Mouse (Mus musculus) hematopoietic stem cell, adult 5-6 weeks (primary cell): Measurements from ENCODE around the gene Galp. TPM values are rescaled to one million over a fixed set of nuclear protein-coding genes. Genes with fewer than 3 reads are reported as not detected.
A peak's percentile ranks its signal among the peaks of the same experiment; 100 is the strongest.
"Not testable (repeated sequence)": the region's sequence is repeated elsewhere in the genome, so short reads cannot be mapped to it uniquely, and the experiment has no call there.

Experiments used
- ATAC-seq, 2 experiments: fragments of 125-278 bp in 1 of 2; replicated peaks in 1 of 2; 2 replicates each; pipeline ENCODE4 v1.8.0; 2016 to 2017; ENCODE audit warnings: inconsistent platforms in 2 of 2, mild to moderate bottlenecking in 2 of 2, moderate number of reproducible peaks in 2 of 2, low read depth in 1 of 2, moderate TSS enrichment in 1 of 2; ENCODE audit not compliant: low FRiP score in 2 of 2, poor library complexity in 2 of 2, severe bottlenecking in 2 of 2, insufficient read depth in 1 of 2, low TSS enrichment in 1 of 2
- total RNA-seq: library from RNA; stranded (forward); fragments of 172-1452, 232-1000 nt; gene quantifications from 2 replicates; pipeline ENCODE4 v1.2.3, GENCODE M21; 2017

Galp gene
- total RNA-seq, 1 experiment from 2014 or later: not detected

DNA sequence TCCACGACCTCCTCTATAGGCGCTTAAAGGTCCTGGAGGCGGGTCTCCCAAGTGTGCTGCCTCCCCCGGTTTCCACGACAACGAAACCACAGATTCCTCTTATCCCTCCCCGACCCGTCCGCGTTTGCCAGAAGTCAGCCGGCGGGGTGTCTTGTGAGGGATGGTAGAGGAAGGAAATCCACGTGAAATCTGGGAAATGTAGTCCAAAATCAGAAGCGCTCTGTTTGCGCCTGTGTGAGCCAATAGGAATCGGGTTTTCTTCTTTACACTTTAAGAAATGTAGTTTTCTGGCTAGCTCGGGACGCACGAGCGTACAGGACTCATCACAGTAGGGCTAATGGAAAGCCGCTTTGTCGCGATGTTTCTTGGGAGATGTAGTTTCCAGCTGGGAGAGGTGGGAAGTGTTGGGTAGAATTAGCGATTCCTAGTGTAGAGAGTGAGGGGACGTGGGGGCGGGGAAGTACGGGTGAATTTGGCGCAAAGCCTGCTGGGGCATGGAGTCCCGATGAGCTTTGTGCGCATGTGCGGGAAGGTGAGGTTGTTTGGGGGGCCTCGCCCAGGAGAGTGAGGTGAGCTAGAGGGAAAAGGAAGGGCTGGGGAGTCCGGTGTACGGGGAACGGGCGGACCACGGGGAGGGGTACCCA lies 24.8 kb upstream of the Galp start, which contains the start of gene Zfp444:
Gene Zfp444 (plus strand): TSS at position 221 of the 644 bp plus-strand sequence.
- peak; percentile 87 to 88 for ATAC-seq

DNA sequence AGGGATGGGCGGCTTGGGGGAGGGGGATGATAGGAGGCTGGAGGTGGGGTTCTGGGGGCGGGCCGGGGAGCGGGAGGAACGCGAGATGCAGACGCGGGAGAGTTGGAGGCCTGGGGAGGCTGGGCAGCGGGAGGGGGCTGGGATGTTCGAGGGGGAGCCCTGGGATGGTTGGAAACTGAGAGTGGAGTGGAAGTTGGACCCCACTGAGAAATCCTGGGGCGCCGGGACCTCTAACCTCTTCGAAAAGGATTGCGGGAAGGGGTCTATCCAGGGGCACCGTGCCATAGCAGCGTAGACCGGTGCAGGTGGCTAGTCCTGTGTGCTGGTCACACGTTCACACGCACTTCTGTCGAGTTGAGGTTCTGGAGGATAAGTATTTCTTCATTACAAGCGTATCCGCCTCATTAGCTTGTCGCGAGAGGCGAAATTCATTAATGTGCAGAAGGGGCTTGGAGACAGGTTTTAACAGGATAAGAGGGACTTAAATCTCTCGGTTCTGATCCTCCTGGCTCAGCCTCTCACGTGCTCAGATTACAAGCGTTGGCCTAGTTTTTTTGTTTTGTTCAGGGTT lies 24.1 kb upstream of the Galp start:
- no peak for ATAC-seq

DNA sequence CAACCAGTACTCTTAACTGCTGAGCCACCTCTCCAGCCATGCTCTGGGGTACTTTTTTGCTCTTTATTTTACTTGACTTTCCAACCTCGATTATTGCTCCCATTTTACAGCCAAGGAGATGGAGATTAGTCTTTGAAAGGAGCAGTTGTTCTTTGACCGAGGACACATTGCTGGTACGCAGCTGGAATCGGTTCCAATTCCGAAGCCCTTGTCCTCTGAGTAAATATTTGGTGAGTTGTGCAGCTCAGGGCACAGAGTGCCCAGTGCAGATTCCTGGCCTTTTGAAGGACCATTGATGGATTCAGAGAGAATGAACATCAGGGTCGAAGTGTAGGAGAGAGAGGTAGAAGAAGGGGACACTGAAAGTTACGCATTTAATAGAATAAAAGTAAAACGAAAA lies 23.0 kb upstream of the Galp start:
- no peak for ATAC-seq

DNA sequence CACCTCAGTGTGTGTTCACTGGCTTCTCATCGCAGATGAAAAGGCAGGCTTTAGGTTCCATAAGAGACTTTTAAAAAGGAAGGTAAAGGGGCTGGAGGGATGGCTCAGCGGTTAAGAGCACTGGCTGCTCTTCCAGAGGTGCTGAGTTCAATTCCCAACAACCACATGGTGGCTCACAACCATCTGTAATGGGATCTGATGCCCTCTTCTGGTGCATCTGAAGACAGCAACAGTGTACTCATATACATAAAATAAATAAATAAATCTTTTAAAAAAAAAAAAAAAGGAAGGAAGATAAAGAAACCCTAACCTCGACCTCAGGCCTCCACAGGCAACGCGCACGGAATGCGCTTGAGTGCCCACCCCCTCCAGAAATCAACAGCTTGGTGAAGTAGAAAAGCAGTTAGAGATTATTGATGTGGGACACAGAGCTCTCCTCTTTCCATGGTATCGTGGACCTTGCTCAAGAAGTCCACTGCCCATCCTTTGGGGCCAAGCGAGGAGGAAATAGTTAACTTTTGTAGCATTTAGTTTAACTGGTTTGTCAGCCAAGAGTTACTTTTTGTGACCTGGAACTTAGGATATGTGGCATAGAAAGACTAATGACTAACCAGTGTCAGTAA lies 22.4 kb upstream of the Galp start:
- ATAC-seq: not testable (repeated sequence)

DNA sequence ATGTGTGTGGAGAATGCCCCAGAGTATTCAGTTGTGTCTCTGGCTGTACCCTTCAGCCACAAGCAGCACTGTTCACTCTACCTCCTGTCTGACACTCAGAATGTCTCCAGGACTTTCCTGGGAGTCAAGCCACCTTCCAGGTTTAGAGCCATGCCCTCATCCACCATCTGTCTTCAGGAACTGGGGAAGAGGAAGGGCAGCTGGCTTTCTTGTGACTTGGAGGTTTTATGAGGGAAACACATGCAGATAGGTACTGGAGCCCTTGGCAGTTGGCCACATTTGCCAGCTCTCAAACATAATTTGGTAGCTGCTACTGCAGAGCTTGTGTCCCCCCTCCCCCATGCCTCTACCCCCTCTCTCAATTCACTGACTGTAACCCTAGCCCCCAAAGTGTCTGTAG lies 17.9 kb upstream of the Galp start:
- ATAC-seq: no peak

DNA sequence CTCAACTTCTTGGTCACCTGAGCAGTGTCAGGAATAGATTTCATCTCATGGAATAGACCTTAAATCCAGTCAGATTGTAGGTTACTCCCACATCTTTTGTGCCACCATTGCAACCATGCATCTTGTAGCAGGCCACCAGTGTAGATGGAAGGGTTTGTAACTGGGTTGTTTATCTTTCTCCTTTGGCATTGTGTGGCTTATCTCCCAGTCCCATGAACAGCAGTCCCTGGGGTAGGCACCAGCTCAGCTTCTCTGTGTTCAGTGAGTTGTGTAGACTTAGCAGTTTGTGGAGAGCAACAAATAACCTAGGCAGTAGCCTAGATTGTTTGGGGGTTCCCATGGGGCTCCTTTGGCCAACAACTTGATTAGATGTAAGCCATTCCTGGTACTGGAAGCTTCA lies 14.0 kb upstream of the Galp start:
- no peak for ATAC-seq

DNA sequence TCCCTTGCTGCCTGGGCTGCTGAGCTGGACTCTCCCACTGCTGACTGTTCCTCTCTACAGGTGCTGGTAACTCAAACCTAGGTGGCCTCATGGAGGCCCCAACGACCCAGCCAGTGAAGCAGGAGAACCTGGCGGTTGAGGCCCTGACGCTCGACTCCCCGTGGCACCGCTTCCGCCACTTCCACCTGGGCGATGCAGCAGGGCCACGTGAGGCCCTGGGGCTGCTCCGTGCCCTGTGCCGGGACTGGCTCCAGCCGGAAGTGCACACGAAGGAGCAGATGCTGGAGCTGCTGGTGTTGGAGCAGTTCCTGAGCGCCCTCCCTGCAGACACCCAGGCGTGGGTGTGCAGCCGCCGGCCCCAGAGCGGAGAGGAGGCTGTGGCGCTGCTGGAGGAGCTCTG lies 13.1 kb upstream of the Galp start:
- ATAC-seq: no peak

DNA sequence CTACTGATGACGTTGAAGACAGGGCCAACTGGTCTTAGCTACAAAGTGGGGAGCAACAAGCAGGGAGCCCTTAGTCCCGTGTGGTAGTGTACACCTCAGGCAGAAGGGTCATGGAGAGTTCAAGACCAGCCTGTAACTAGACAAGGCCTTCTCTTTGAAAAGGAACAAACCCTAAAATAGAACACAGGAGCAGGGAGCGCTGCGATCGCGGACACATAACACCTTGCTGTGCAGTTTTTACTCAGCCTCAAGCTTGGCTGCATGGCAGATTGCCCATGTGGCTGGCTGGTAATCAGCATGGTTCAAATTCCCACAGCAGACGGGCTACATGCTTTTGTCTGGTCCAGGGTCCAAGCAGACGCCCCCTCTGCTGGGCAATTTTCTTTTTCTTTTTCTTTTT lies 12.4 kb upstream of the Galp start:
- no peak for ATAC-seq

DNA sequence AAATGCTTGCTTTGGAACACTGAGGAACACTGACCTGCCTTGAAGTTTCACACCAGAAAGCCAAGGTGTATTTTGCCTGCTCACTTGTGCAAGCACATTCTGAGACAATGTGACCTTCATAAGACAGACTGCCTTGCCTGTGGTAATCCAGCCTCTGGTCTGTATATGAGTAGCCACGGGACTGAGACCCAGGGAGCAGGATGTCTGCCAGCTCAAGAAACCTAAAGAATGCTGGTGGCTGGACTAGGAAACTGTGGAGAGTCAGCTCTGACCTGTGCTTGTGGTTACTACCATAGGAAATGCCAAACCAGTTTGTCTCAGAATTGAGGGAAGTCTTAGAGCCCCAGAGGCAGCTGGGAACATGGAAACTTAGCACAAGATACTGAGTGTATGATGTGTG lies 11.5 kb upstream of the Galp start:
- no peak for ATAC-seq

DNA sequence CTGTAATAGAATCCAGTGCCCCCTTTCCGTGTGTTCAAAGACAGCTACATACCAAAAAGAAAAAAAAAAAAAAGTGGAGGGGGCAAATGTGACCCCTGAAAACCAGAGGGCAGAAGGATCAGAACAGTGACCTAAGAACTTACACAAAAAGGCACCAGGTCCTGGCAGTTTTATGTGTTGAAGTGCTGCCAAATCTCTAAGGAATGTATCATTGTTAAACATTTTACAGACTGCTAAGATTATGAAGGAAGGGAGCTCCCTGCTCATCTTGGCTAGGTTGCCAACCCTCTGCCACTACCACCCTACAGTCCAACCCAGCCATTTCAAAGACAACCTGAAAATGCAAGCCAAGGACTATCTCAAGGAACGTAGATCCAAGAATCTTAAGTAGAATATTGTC lies 10.7 kb upstream of the Galp start:
- ATAC-seq: no peak

DNA sequence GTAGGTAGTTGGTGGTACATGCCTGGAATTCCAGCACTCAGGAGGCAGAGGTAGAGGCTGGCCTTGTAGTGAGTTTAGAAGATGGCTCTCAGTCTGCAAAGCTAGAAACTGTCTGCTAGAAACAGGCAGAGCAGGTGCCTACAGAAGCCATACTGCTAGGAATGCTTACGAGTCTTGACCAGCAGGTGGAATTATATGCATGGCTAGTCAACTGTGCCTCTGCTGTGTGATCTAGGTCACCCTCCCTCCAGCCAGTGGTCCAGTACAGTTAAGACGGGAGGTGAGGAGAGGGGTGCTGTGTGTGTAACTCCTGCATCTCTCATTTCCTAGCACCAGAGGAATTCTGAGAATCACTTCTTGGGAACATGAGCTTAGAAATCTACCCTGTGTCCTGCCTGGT lies 10.1 kb upstream of the Galp start:
- ATAC-seq: no peak

DNA sequence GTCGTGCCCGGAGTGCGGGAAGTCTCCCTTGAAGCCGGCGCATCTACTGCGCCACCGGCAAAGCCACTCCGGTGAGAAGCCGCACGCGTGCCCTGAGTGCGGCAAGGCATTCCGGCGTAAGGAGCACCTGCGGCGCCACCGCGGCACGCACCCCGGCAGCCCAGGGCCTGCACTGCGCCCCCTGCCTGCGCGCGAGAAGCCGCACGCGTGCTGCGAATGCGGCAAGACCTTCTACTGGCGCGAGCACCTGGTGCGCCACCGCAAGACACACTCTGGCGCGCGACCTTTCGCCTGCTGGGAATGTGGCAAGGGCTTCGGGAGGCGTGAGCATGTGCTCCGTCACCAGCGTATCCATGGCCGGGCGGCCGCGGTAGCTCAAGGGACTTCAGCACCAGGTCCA lies 7.3 kb upstream of the Galp start:
- ATAC-seq: no peak

DNA sequence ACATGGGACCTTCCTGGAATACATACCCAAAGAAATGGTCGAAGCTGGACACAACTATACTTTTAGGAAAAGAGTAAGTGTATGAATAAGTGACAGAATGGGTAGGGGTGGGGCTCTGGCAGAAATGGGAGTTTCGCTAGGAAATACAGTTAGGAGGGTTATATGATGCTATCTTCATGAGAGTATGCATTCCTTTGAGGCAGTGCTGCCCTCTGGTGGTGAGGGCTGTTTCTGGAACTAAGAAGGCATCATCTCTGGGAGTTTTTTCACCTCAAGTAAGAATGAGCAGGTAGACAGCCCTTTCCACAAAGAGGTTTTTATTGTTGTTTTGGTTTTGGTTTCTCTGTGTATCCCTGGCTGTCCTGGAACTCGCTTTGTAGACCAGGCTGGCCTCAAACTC lies 5.5 kb upstream of the Galp start:
- peak; percentile 50 to 63 for ATAC-seq

DNA sequence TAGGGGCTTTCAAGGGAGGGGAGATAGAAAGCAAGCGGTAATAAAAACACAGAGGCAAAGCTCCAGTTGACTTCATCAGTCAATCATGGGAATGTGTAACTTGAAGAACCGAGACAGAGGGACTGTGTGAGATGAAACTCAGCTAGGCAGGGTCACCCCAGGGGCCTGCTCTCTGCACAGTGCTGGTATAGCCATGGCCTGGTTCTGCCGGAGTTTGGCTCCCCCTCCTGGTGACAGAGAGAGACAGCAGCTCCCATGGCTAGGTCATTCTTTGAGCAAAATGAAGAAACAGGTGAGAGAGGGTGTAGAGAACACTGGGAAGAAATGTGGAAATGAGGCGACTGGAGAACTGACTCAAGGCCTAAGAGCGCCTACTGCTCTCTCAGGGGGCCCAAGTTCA lies 2.8 kb upstream of the Galp start:
- ATAC-seq: peak; percentile 80

DNA sequence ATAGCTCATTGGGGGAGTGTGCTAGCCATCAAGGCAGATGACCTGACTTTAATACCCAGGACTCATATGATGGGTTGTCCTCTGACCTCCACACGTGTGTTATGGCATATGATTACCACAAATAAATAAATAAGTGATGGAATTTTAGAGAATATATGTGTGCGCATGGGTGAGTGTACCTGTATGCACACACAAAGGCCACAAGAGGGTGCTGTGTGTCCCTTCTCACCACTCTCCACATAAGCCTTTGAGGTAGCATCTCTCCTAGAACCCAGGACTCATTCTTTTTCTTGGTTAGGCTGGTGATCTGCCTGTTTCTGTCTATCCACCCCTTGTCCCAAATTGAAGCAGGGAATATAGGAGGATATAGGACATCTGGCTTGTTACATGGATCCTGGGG lies 1.1 kb upstream of the Galp start:
- ATAC-seq: no peak

DNA sequence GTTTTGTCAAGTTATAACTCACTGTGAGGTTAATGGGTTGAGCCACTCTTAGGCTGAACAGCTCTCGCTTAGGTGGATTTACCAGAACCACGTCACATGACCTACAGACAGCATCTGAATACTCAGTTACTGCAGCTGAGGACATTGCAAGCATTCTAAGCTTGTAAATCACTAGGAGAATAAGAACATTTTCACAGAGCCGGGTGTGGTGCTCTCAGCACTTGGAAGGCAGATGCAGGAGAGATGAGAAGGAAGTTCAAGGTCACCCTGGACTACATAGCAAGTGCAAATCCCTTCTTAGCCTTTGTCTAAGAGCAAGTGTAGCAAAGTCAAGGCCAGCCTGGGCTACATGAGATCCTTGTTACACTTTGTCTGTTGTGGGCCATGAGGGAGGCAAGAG lies 7.3 kb downstream of the Galp start:
- ATAC-seq: no peak

DNA sequence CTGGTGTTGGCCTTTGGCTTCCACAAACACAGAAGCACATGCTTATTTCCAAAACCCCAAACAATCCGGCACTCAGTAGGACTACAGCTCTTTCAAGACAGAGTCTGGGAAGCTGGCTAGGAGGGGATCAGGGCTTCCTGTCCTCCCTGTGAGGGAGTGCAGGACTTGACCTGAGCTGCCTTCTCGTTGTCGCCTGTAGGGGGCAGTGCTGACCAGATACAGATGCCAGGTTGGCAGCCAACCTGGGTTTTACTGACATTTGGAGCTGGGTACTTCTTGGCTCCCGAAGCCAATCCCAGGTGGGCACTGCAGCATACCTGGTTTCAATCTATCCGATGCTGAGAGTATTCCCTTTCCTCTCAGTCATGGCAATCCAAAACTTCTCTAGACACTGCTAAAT lies 16.3 kb downstream of the Galp start:
- ATAC-seq: peak; percentile 32 to 46; a peak in 1 of 4 replicates

DNA sequence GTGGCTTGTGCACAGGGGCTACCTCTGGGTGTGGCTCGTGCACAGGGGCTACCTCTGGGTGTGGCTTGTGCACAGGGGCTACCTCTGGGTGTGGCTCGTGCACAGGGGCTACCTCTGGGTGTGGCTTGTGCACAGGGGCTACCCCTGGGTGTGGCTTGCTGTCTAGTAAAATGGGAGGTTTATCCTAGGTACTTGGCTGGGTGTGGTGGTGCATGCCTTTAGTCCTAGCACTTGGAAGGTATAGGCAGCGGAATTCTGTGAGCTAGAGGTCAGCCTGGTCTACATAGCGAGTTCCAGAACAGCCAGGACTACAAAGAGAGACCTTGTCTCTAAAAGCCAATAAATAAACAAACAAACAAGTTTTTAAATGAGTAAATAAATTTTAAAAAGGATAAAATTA lies 17.8 kb downstream of the Galp start:
- not testable (repeated sequence) for ATAC-seq

DNA sequence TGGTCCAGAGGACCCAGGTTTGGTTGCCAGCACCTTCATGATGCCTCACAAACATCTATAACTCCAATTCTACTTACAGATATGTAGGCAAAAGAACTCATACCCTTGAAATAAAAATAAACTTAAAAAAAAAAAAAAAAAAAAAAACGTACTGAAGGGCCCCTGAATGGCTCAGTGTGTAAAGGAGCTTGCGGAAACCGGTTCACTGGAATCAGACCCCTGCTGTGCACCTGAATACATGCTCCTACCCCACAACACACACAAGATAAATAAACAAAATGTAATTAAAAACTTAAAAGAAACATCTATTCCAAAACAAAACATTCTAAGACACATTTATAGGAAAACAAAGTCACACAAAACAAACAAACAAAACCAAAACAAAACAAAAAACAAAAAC lies 23.3 kb downstream of the Galp start:
- no peak for ATAC-seq
